Mouse (Mus musculus) heart, postnatal 25 days (tissue): ENCODE measurements at regions not wholly inside any gene's neighbourhood (a gene's known extent, or its start where the extent isn't known, plus 50 kb on each side); places are given as distances from the start of the nearest gene placed in this dataset.

Experiments used
- DNase-seq: peaks from one replicate; pipeline ENCODE4 v3.0.0; 2022; ENCODE audit warnings: low spot score
- intact Hi-C: fragments of 180-260 bp; cut with DNase I; formaldehyde crosslinking; loops from one replicate; pipeline ENCODE4 v1.15.1; 2025

- no peak for DNase-seq
- intact Hi-C loops: no loop called here
These were observed 320.3 kb upstream of the Id4 start for GRCm38 (mm10) chr13:47940696-47941095.

- no peak for DNase-seq
- intact Hi-C loops: no loop called here
These were observed 318.6 kb upstream of the Id4 start for GRCm38 (mm10) chr13:47942368-47942787.

DNA sequence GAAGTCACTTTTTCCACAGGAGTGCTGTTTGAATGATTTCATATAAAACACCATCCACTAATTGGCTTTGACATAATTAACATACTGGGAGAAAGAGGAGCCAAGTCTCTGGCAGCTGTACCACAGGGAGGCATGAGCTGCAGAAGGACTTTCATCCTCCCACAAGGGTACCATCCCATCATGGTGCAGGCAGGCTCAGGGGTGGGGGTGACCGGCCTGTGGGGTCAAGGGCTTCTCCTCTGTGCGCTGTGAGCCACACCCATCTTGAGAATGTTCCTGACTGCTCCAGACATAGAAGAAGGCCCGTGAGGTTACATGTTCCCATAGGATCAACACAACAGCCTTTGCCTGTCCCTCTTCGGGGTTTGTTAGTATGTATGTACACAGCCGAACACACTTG is 317.4 kb upstream of the Id4 start:
- no peak for DNase-seq
- intact Hi-C loops: no loop called here

DNA sequence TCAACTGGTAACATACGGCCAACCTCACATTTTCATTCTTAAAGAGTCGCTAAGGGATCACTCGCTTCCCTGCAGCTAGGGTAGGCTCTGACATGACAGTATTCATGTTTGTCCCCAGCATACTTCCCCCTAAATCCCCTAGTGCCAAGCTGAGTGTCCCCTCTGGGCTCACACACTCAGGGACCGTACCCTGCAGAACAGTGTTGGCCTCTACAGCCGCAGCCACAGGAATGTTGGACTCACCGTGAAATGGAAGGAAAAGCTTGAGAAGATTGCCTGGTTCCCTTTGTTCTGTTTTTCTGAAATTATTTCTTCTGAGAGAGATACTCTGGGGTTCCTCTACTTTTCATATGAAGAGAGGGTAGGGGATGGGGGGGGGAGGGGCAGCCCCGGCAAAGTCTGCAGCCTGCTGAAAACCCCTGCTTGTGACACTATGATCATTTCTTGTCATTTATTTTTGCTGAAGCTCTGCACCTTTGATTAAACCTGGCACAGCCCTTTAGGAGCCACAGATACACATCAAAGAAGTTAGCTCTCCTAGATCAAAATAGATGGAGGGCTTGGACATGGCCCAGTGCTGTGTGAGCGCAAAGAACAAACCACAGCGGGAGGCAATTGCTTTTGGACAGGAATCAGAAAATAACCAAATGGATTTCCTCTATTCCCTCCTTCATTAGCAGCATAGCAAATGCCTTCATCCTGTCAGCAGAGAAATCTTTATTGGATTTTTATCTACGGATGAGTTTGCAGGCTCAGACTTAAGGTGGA is 312.7 kb upstream of the Id4 start:
- DNase-seq: no peak
- intact Hi-C loops: no loop called here

DNA sequence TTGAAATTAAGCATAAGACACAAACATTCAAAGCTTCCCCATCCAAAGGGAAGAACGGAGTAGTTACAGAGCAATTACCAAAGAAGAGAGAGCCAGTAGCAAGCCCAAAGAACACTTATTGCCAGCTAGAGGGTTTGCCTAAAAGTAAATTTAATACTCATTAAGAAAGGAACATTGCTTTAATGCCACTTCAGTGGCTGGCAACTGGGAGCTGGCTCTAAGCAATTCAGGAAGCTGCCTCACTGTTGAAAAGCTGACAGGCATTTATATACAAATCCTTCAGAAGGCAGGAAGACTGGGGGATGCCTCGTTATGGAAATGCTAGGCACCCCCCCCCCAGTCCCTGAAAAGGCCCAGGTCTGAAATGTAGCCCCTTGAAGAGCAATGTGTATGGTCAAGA is 310.6 kb upstream of the Id4 start:
- intact Hi-C loops: no loop called here
- no peak for DNase-seq

DNA sequence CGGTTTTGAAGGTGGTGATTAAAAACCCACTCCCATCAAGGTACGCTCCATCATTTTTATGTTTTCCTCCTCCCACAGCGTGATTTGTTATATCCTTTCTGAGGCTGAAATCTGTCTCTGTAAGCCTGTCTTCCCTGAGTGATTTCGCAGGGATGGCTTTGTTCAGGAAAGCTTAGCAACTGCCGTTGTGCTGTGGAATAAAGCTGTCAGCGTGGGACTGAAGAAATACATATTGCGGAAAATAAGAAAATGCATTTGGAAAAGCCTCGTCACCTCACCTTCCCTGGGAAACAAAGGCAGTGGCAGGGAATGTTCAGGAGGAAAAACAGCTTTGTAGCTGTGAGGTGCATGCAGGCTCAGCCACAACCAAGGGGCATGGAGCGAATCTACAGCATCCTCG is 310.0 kb upstream of the Id4 start:
- intact Hi-C loops: no loop called here
- DNase-seq: no peak

DNA sequence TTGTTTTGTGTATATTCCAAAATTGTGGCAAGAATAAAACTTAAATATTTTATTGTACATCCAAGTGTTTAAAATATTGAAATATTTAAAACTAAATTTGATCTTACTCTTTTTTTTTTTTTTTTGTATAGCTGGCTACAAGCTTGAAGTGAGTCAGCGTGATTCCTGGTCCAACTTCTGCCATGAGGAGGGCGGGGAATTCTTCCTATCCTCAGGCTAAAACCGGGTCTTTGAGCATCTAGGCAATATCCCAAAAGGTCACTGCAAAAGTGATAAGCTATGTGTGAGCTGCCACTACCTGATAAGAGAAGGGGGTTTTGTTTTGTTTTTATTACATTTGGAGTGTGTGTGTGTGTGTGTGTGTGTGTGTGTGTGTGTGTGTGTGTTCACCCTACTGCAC is 308.1 kb upstream of the Id4 start:
- DNase-seq: no peak
- intact Hi-C loops: no loop called here

- intact Hi-C loops: no loop called here
- no peak for DNase-seq
These were observed 307.3 kb upstream of the Id4 start for GRCm38 (mm10) chr13:47953776-47954175.

GRCm38 (mm10) chr13:47955504-47955903 is 305.5 kb upstream of the Id4 start:
- intact Hi-C loops: no loop called here
- DNase-seq: no peak

GRCm38 (mm10) chr13:47957662-47958061 is 303.4 kb upstream of the Id4 start:
- intact Hi-C loops: no loop called here
- DNase-seq: no peak

GRCm38 (mm10) chr13:47974216-47974615 is 286.8 kb upstream of the Id4 start:
- DNase-seq: no peak
- intact Hi-C loops: no loop called here

- no peak for DNase-seq
- intact Hi-C loops: no loop called here
These were observed 286.1 kb upstream of the Id4 start for GRCm38 (mm10) chr13:47974756-47975515.

DNA sequence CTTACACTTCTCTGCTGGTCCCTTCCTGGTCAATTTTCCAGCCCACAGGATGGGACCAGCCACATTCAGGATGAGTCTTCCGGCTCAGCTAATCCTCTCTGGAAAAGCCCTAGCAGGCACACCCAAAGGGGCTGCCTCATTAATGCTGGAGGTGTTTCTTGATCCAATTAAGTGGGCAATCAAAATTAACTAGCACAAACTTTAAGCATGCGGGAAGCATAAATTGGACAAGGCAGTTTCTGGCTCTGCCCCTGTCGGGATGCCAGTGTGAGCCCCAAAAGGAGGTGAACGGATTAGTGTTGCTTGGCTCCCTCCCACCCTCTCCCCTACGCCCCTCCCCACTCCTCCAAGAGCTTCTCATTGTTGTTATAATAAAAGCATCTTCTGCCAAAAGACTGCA is 262.5 kb upstream of the Id4 start:
- intact Hi-C loops: no loop called here
- no peak for DNase-seq

- DNase-seq: no peak
- intact Hi-C loops: no loop called here
These were observed 261.6 kb upstream of the Id4 start for GRCm38 (mm10) chr13:47999399-47999798.

DNA sequence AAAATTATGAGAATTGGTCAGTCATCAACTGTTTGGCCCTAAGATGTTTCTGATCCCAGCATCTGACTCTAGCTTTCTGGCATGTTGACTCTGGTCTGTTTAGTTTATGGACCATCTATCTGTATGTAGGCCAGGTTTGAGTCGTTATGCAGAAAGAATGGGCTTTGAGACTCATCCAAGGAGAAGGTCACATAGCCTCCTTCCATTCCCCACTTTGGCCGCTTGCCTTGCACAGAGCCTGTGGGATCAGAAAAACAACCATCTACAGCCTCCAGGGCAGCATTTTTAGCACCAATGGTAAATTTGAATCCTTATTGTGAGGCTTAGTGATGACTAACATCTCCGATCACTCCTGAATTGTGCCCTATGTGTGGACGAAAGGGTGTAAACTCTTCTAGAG is 257.9 kb upstream of the Id4 start:
- intact Hi-C loops: no loop called here
- no peak for DNase-seq

- no peak for DNase-seq
- intact Hi-C loops: no loop called here
These were observed 247.7 kb upstream of the Id4 start for GRCm38 (mm10) chr13:48013336-48013750.

DNA sequence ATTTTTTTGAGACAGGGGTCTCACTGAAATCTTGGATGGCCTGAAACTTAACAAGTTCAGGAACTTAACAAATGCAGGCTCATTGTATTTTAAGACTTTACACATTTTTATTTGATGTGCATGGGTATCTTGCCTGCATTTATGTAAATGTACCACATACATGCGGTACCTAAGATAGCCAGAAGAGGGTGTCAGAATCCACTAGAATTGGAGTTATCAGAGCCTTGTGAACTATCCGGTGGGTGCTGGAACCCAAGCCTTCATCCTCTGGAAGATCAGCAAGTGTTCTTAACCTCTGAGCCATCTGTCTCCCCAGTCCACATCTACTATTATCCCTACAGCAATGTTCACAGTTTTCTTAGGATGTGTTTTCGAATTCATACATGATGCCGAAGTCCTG is 245.7 kb upstream of the Id4 start:
- intact Hi-C loops: no loop called here
- DNase-seq: no peak

DNA sequence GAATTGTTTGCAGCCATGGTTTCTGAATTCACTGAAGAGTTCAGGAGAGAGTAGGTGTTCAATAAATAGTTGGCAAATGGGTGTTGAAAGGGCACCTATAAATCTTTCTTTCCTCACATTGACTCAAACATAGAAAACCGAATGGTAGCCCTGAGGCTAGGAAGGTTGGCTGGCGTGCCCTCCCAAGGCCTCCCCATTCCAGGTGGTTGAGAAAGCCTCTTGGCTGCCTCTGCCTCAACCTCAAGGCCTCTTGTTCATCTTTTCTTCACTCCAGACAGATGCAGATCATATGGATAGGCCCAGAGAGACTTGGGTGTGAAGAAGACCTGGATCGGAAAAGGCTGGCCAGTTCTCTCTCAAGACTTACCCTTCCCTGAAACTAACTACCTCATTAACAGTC is 245.0 kb upstream of the Id4 start:
- DNase-seq: no peak
- intact Hi-C loops: no loop called here

DNA sequence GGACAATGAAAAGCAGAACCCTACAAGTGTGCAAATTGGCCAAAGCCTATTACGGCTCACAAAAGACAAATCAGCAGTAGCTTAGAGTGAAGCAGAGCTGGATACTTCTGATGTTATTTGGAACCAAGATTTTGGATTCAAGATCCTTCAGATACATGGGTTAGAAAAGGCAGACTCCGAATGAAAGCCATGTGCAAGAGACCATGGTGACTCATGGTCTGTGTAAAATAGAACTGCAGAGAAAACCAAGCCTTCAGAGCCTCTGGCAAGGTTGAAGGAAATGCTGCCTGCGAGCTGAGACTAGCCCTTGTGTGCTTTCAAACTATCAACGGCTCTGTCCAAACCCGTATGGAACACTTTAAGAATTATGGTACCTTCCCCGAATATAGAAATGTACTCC is 244.4 kb upstream of the Id4 start:
- no peak for DNase-seq
- intact Hi-C loops: no loop called here

GRCm38 (mm10) chr13:48017649-48018048 is 243.4 kb upstream of the Id4 start:
- intact Hi-C loops: no loop called here
- DNase-seq: no peak

DNA sequence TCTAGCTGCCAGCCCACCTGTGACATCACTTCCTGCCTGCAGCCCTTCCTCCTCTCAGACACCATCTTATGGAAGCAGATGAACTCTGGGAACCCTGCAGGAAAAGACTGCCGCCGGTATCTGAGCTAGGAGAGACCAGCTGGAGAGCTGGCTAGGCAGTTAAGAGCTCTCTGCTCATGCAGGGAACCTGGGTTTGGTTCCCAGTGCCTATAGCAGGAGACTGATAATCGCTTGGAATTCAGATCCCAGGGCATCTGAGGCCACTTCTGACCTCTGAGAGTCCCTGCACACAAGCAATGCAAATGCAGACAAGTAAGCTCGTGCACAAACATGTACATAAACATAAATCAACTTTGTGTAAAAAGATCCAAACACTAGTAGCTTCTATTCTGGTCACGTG is 242.4 kb upstream of the Id4 start:
- intact Hi-C loops: no loop called here

More for the DNA sequence above, 242.4 kb upstream of the Id4 start:
- DNase-seq: no peak
